Mouse (Mus musculus): ENCODE results near the gene Nlrp3. TPM values are rescaled to one million over a fixed set of nuclear protein-coding genes. Genes with fewer than 3 reads are reported as not detected.

Nlrp3 gene
- total and polyA plus RNA-seq, 3 experiments = 0.33 to 0.55 (median 0.45) TPM

GRCm38 (mm10) chr11:59514789-59515188 lies 26.6 kb upstream of the Nlrp3 start:
- Histone ChIP-seq H3K27ac (no peak overlapping the region), H3K79me2 (replicated peaks; ENCODE audit: control insufficient read depth, insufficient read depth, low read length) (no peaks in the 10 kb centered on the region)

GRCm38 (mm10) chr11:59517441-59517840 lies 23.9 kb upstream of the Nlrp3 start:
- intact Hi-C loops (cut with DNase I) = no loop called here
- Histone ChIP-seq H3K4me1 (ENCODE audit: control insufficient read depth, insufficient read depth, low read length) (no peaks in the 10 kb centered on the region; the same call in 1 of the 2 replicates), H3K79me2 (replicated peaks; ENCODE audit: control insufficient read depth, insufficient read depth, low read length) (no peaks in the 10 kb centered on the region), H3K36me3 (ENCODE audit: control insufficient read depth, insufficient read depth, low read length) (no peaks in the 10 kb centered on the region), H3K4me3 (no peak overlapping the region), H3K27me3 (ENCODE audit: control insufficient read depth, insufficient read depth, low read length) (no peaks in the 10 kb centered on the region), H3K9ac (ENCODE audit: low read depth, low read length) (no peak overlapping the region), H3K27ac (no peak overlapping the region)
- WGBS = 97% methylated on average over 1 of the region's 1 CpGs
- DNase-seq = no peak
- TF ChIP-seq POLR2A (IDR thresholded peaks at IDR 0.05; ENCODE audit: insufficient read depth, low read depth, low read length) = no peak
- TF ChIP-seq EP300 (IDR thresholded peaks at IDR 0.05; ENCODE audit: insufficient read depth, low read depth, low read length) = no peak
- no peak for TF ChIP-seq CTCF (IDR thresholded peaks at IDR 0.05)

More at GRCm38 (mm10) chr11:59514789-59515188, 26.6 kb upstream of the Nlrp3 start:
- TF ChIP-seq EP300 (IDR thresholded peaks at IDR 0.05; ENCODE audit: insufficient read depth, low read depth, low read length) (no peak), POLR2A (IDR thresholded peaks at IDR 0.05; ENCODE audit: insufficient read depth, low read depth, low read length) (no peak), CTCF (IDR thresholded peaks at IDR 0.05) (no peak)
- intact Hi-C loops (cut with DNase I) = no loop called here
- no peak overlapping the region for H3K4me3 ChIP-seq
- H3K27me3 ChIP-seq (ENCODE audit: control insufficient read depth, insufficient read depth, low read length) = no peaks in the 10 kb centered on the region
- no peaks in the 10 kb centered on the region for H3K36me3 ChIP-seq (ENCODE audit: control insufficient read depth, insufficient read depth, low read length)
- DNase-seq = no peak
- H3K9ac ChIP-seq (ENCODE audit: low read depth, low read length) = no peak overlapping the region
- WGBS = 25% methylated on average over 3 of the region's 3 CpGs
- no peaks in the 10 kb centered on the region; the same call in 1 of the 2 replicates for H3K4me1 ChIP-seq (ENCODE audit: control insufficient read depth, insufficient read depth, low read length)

GRCm38 (mm10) chr11:59518226-59518625 lies 23.1 kb upstream of the Nlrp3 start:
- no peaks in the 10 kb centered on the region; the same call in 1 of the 2 replicates for H3K4me1 ChIP-seq (ENCODE audit: control insufficient read depth, insufficient read depth, low read length)
- H3K79me2 ChIP-seq (replicated peaks; ENCODE audit: control insufficient read depth, insufficient read depth, low read length) = no peaks in the 10 kb centered on the region
- no peaks in the 10 kb centered on the region for H3K27me3 ChIP-seq (ENCODE audit: control insufficient read depth, insufficient read depth, low read length)
- intact Hi-C loops (cut with DNase I) = no loop called here
- DNase-seq = peak in 1 of 2 experiments; percentile 40
- H3K36me3 ChIP-seq (ENCODE audit: control insufficient read depth, insufficient read depth, low read length) = no peaks in the 10 kb centered on the region
- no peak overlapping the region for H3K27ac ChIP-seq
- no peak overlapping the region for H3K9ac ChIP-seq (ENCODE audit: low read depth, low read length)
- TF ChIP-seq CTCF (IDR thresholded peaks at IDR 0.05) (no peak), EP300 (IDR thresholded peaks at IDR 0.05; ENCODE audit: insufficient read depth, low read depth, low read length) (no peak), POLR2A (IDR thresholded peaks at IDR 0.05; ENCODE audit: insufficient read depth, low read depth, low read length) (no peak)
- 32% methylated on average over 10 of the region's 10 CpGs for WGBS
- no peak overlapping the region for H3K4me3 ChIP-seq

GRCm38 (mm10) chr11:59519741-59520495 lies 21.4 kb upstream of the Nlrp3 start:
- intact Hi-C loops (cut with DNase I) = loop anchor here (10.0 kb wide), 1 partner anchor 235 kb away; no protein-coding TSS in a partner anchor
- no peaks in the 10 kb centered on the region; the same call in 1 of the 2 replicates for H3K4me1 ChIP-seq (ENCODE audit: control insufficient read depth, insufficient read depth, low read length)
- H3K27ac ChIP-seq = no peak overlapping the region
- 72% methylated on average over 6 of the region's 6 CpGs for whole genome bisulfite sequencing
- no peaks in the 10 kb centered on the region for H3K36me3 ChIP-seq (ENCODE audit: control insufficient read depth, insufficient read depth, low read length)
- TF ChIP-seq POLR2A (IDR thresholded peaks at IDR 0.05; ENCODE audit: insufficient read depth, low read depth, low read length) (no peak), EP300 (IDR thresholded peaks at IDR 0.05; ENCODE audit: insufficient read depth, low read depth, low read length) (no peak), CTCF (IDR thresholded peaks at IDR 0.05) (no peak)
- H3K27me3 ChIP-seq (ENCODE audit: control insufficient read depth, insufficient read depth, low read length) = no peaks in the 10 kb centered on the region
- no peaks in the 10 kb centered on the region for H3K79me2 ChIP-seq (replicated peaks; ENCODE audit: control insufficient read depth, insufficient read depth, low read length)
- DNase-seq = no peak
- H3K4me3 ChIP-seq = no peak overlapping the region
- H3K9ac ChIP-seq (ENCODE audit: low read depth, low read length) = no peak overlapping the region

- TF ChIP-seq CTCF (IDR thresholded peaks at IDR 0.05) (0 out of 2 replicates have a peak, but pooled peaks have one; percentile 5), POLR2A (IDR thresholded peaks at IDR 0.05; ENCODE audit: insufficient read depth, low read depth, low read length) (no peak)
- no peaks in the 10 kb centered on the region for H3K27me3 ChIP-seq (ENCODE audit: control insufficient read depth, insufficient read depth, low read length)
- H3K4me3 ChIP-seq = no peak overlapping the region
- intact Hi-C loops (cut with DNase I) = loop anchor here (2.0 to 10.0 kb wide), 2 partner anchors 45 to 231 kb away; no protein-coding TSS in a partner anchor
- 97% methylated on average over 2 of the region's 2 CpGs for WGBS
- no peak overlapping the region for H3K27ac ChIP-seq
- no peak overlapping the region for H3K9ac ChIP-seq (ENCODE audit: low read depth, low read length)
- H3K4me1 ChIP-seq (ENCODE audit: control insufficient read depth, insufficient read depth, low read length) = no peaks in the 10 kb centered on the region; the same call in 1 of the 2 replicates
- no peak for DNase-seq
- H3K79me2 ChIP-seq (replicated peaks; ENCODE audit: control insufficient read depth, insufficient read depth, low read length) = no peaks in the 10 kb centered on the region
- H3K36me3 ChIP-seq (ENCODE audit: control insufficient read depth, insufficient read depth, low read length) = no peaks in the 10 kb centered on the region
Measured at GRCm38 (mm10) chr11:59524150-59524549, 17.2 kb upstream of the Nlrp3 start.

- TF ChIP-seq CTCF (IDR thresholded peaks at IDR 0.05) = peak; percentile 93
- TF ChIP-seq POLR2A (IDR thresholded peaks at IDR 0.05; ENCODE audit: insufficient read depth, low read depth, low read length) = no peak
- TF ChIP-seq EP300 (IDR thresholded peaks at IDR 0.05; ENCODE audit: insufficient read depth, low read depth, low read length) = 0 out of 2 replicates have a peak, but pooled peaks have one; percentile 47
Measured at GRCm38 (mm10) chr11:59525237-59525636, 16.1 kb upstream of the Nlrp3 start.

More at GRCm38 (mm10) chr11:59525237-59525636, 16.1 kb upstream of the Nlrp3 start:
- no peak overlapping the region for H3K9ac ChIP-seq (ENCODE audit: low read depth, low read length)
- DNase-seq = peak; percentile 61 to 73
- no peaks in the 10 kb centered on the region for H3K79me2 ChIP-seq (replicated peaks; ENCODE audit: control insufficient read depth, insufficient read depth, low read length)
- H3K4me1 ChIP-seq (ENCODE audit: control insufficient read depth, insufficient read depth, low read length) = no peaks in the 10 kb centered on the region; the same call in 1 of the 2 replicates
- no peaks in the 10 kb centered on the region for H3K36me3 ChIP-seq (ENCODE audit: control insufficient read depth, insufficient read depth, low read length)
- intact Hi-C loops (cut with DNase I) = loop anchor here (2.0 to 10.0 kb wide), 3 partner anchors 44 to 230 kb away; no protein-coding TSS in a partner anchor
- H3K4me3 ChIP-seq = no peak overlapping the region
- H3K27me3 ChIP-seq (ENCODE audit: control insufficient read depth, insufficient read depth, low read length) = no peaks in the 10 kb centered on the region
- no peak overlapping the region for H3K27ac ChIP-seq
- WGBS = 2% methylated on average over 10 of the region's 10 CpGs

All from heart, adult 2 months (tissue).